Mouse (Mus musculus) left cerebral cortex, adult 18-20 months (tissue): ENCODE results near the gene Hist1h4b. TPM values are rescaled to one million over a fixed set of nuclear protein-coding genes. Genes with fewer than 3 reads are reported as not detected.

Source experiments
- DNase-seq, 2 experiments: peaks; one replicate each; pipeline ENCODE4 v3.0.0; 2021 to 2022; ENCODE audit warnings: low spot score in 2 of 2, mixed read lengths in 1 of 2
- total RNA-seq, 2 experiments: library from RNA; stranded (reverse); gene quantifications; 2 replicates each; pipeline ENCODE4 v1.2.3; 2021

Gene Hist1h4b
- total RNA-seq, 2 experiments from 2014 or later, result 92.6 to 94.4 TPM

- no peak for DNase-seq
Measured at GRCm38 (mm10) chr13:23739922-23740252, 16.9 kb upstream of the Hist1h4b start.

- no peak for DNase-seq
Measured at GRCm38 (mm10) chr13:23740256-23740840, 16.5 kb upstream of the Hist1h4b start.

DNA sequence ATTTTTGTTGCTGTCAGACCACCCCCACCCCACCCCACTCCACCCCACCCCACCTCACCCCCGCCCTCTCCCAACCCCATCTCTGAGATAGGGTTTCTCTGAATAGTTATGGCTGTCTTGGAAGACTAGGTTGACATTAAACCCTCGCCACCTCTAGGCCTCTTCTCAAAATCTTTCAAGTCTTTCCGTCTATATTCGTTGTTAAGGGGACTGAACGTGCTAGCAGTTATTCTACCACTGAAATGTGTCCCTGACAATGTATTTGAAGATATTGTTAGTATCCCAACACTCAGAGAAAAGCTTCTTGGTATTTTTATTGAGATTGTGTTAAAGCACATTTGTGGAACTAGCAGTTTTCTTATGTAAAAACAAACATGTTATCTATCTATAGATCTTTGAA, 15.9 kb upstream of the Hist1h4b start:
- no peak for DNase-seq

DNA sequence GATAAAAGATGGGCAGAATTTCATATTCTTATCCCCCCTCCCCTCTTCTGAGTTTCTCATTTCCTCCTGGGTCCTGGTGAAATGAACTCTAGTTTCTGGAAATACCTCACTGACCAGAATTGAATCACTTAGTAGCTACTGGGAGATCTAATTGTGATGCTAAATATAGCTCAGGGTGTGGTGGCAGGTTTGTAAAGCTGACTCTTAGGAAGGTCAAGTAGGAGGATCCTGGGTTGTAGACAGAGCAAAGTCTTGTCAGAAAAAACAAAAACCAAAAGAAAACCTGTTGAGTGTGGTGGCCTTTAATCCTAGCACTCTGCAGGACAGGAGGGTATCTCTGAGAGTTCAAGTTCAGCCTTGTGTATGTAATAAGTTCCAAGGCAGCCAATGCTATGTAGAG, 14.8 kb upstream of the Hist1h4b start:
- no peak for DNase-seq

GRCm38 (mm10) chr13:23743215-23743614, 13.6 kb upstream of the Hist1h4b start:
- DNase-seq, result no peak

DNA sequence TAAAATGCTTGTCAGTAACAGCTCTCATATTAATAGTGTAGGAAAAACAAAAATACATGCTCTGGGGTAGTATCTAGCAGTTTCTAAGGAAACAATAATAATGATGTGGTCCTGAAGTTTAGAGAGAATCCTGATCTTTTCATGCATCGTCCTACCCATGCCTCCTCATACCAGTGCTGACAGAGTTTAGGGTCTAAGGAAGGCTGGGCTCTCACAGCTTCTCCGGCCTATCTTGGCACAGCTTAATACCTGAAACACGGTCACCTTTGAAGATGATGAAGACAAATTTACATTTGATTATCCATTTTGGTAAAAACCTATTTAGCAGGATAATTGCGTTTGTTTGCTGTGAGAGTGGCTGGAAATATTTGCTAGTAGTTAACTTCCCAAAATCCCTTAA, 12.8 kb upstream of the Hist1h4b start:
- no peak for DNase-seq

- no peak for DNase-seq
Measured at GRCm38 (mm10) chr13:23744421-23745380, 12.1 kb upstream of the Hist1h4b start.

DNA sequence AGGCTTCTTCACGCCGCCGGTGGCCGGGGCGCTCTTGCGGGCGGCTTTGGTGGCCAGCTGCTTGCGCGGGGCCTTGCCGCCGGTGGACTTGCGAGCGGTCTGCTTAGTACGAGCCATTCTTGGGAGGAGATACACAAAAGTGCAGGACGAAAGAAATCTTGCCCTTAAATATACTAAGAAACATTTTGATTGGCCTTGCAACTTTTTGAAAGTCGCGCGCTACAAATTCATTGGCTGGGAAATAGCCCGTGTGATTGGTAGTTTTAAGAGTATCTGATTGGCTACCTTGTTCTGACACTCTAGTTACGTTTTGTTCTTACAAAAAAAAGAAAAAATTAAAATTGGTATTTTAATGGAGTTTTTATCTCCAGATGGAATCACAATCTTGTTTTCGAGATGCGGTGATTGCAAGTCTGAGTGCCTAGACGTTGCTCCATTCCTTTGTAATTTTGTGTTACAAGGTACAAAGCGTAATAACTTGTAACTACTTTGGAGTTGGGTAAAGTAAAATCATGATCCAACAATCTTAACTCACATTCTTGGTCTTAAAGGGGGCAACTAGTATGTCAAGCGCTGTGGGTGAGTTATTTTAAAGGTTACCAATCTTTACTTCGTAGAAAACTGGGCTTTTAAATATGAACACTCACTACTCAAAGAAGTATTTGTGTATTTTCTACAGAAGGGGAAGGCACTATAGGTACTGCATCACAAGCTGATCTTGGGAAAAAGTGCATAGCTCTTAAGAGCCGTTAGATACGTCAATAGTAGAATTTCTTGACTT, 11.2 kb upstream of the Hist1h4b start, which contains the start of gene Hist1h3c:
Hist1h3c (minus strand) TSS at position 222 of the 781 bp plus-strand sequence.
- peak; percentile 85 to 87 for DNase-seq

- DNase-seq, result peak; percentile 42 to 74
Measured at GRCm38 (mm10) chr13:23746201-23747080, 10.4 kb upstream of the Hist1h4b start, which contains the start of gene Hist1h2bb. TSS of gene Hist1h2bb (plus strand) at chr13:23746734.

- DNase-seq, result no peak
Measured at GRCm38 (mm10) chr13:23747081-23747891, 9.5 kb upstream of the Hist1h4b start.

DNA sequence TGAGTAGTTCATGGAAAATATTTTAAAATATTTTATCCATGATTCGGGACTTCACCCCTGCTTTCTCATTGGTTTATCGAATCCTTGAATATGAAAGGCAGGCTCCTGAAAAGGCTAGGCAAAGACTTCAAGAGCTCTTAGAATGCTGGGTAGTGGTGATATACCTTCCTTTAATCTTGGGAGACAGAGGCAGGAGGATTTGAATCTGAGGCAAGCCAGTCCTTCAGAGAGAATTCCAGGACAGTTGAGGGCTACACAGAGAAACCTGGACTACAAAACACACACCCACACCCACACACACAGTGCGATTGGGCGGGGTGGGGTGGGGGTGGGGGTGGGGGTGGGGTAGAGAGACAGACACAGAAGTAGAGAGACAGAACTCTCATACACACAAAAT, 8.9 kb upstream of the Hist1h4b start:
- no peak for DNase-seq

- DNase-seq, result no peak
Measured at GRCm38 (mm10) chr13:23749563-23750121, 7.2 kb upstream of the Hist1h4b start.

- DNase-seq, result peak in 1 of 2 experiments; percentile 38
Measured at GRCm38 (mm10) chr13:23750839-23751477, 5.9 kb upstream of the Hist1h4b start, which contains the start of gene Hist1h2ab. TSS of gene Hist1h2ab (plus strand) at chr13:23751126.

- DNase-seq, result no peak
Measured at GRCm38 (mm10) chr13:23751478-23751956, 5.3 kb upstream of the Hist1h4b start.

DNA sequence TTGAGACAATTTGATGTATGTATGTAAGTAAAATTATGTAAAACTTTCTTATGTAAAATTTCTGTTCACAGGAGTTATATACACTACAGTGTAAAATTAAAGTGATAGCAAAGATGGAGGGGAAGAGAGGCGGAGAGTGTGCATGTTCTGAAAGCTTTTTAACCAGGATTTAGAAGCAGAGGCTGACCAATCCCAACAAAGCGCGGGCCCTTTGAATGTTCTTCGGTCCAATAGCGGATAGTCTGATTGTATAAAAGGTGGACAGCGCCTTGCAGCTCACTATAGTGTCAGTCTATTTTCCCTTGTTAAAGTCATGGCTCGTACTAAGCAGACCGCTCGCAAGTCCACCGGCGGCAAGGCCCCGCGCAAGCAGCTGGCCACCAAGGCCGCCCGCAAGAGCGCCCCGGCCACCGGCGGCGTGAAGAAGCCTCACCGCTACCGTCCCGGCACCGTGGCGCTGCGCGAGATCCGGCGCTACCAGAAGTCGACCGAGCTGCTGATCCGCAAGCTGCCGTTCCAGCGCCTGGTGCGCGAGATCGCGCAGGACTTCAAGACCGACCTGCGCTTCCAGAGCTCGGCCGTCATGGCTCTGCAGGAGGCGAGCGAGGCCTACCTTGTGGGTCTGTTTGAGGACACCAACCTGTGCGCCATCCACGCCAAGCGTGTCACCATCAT, 4.6 kb upstream of the Hist1h4b start, which contains the start of gene Hist1h3b:
Hist1h3b (plus strand) TSS at position 201 of the 675 bp plus-strand sequence.
- peak; percentile 94 to 96 for DNase-seq

GRCm38 (mm10) chr13:23752742-23753172, 4.1 kb upstream of the Hist1h4b start:
- no peak for DNase-seq

GRCm38 (mm10) chr13:23753314-23754078, 3.3 kb upstream of the Hist1h4b start:
- no peak for DNase-seq
